Mouse (Mus musculus) stomach, embryonic 15.5 days (tissue): Measurements from ENCODE around the gene Irgm1. TPM values are rescaled to one million over a fixed set of nuclear protein-coding genes. Genes with fewer than 3 reads are reported as not detected.
A peak's percentile ranks its signal among the peaks of the same experiment; 100 is the strongest.
"Not testable (repeated sequence)": the region's sequence is repeated elsewhere in the genome, so short reads cannot be mapped to it uniquely, and the experiment has no call there.

ENCODE experiments used
- ATAC-seq: fragments of 200-750 bp; cut with Nextera tagmentation; 2 replicates; pipeline ENCODE4 v1.8.0; 2017; ENCODE audit warnings: low read depth, moderate number of reproducible peaks, moderate TSS enrichment; ENCODE audit not compliant: insufficient read depth, low FRiP score
- H3K27ac ChIP-seq: fragments of 300-500 bp; sonication (generic); 2 replicates; pipeline ENCODE4 v1.5.1; 2015; ENCODE audit warnings: mild to moderate bottlenecking, inconsistent platforms
- H3K27me3 ChIP-seq: fragments of 300-500 bp; sonication (generic); replicated peaks from 2 replicates; pipeline ENCODE4 v1.6.1; 2015; ENCODE audit warnings: inconsistent platforms
- H3K36me3 ChIP-seq: fragments of 300-500 bp; sonication (generic); 2 replicates; pipeline ENCODE4 v1.6.1; 2015; ENCODE audit warnings: inconsistent platforms
- H3K4me1 ChIP-seq: fragments of 300-500 bp; sonication (generic); 2 replicates; pipeline ENCODE4 v1.6.1; 2015; ENCODE audit warnings: inconsistent platforms
- H3K4me2 ChIP-seq: fragments of 300-500 bp; sonication (generic); 2 replicates; pipeline ENCODE4 v1.6.1; 2015; ENCODE audit warnings: mild to moderate bottlenecking, inconsistent platforms
- H3K4me3 ChIP-seq: fragments of 300-500 bp; sonication (generic); replicated peaks from 2 replicates; pipeline ENCODE4 v1.5.1; 2015; ENCODE audit warnings: inconsistent platforms
- H3K9ac ChIP-seq: fragments of 300-500 bp; sonication (generic); 2 replicates; pipeline ENCODE4 v1.6.1; 2015; ENCODE audit warnings: inconsistent platforms
- H3K9me3 ChIP-seq: fragments of 300-500 bp; sonication (generic); 2 replicates; pipeline ENCODE4 v1.6.1; 2016; ENCODE audit warnings: inconsistent platforms
- WGBS: fragments of 180-500 bp; shearing (Covaris S2); methylation state at CpG from one replicate; pipeline ENCODE4 v1.1.7; 2015; 5-methylcytosine and 5-hydroxymethylcytosine counted together
- polyA plus RNA-seq: library from polyadenylated mRNA; unstranded; fragments of >200 nt; fragmentation: Nextera tagmentation; extraction: Ambion mirVana; gene quantifications from 2 replicates; pipeline ENCODE4 v1.2.1, GENCODE M21; 2015

The Irgm1 gene
- polyA plus RNA-seq, 1 experiment from 2014 or later: 14.3 TPM

GRCm38 (mm10) chr11:48826752-48827096, 44.8 kb downstream of the Irgm1 start:
- Histone ChIP-seq H3K27ac (peak overlapping the region; percentile 40; the same call in 1 of the 2 replicates), H3K4me3 (peak overlapping the region; percentile 47), H3K36me3 (no peaks in the 10 kb centered on the region), H3K4me2 (peak overlapping the region; percentile 74), H3K9ac (no peak overlapping the region), H3K4me1 (peaks cover 12% of the 10 kb centered on the region), H3K27me3 (peaks cover 10% of the 10 kb centered on the region; the same call in 1 of the 2 replicates), H3K9me3 (no peaks in the 10 kb centered on the region)
- 2% methylated on average over 6 of the region's 6 CpGs for WGBS
- no peak for ATAC-seq

DNA sequence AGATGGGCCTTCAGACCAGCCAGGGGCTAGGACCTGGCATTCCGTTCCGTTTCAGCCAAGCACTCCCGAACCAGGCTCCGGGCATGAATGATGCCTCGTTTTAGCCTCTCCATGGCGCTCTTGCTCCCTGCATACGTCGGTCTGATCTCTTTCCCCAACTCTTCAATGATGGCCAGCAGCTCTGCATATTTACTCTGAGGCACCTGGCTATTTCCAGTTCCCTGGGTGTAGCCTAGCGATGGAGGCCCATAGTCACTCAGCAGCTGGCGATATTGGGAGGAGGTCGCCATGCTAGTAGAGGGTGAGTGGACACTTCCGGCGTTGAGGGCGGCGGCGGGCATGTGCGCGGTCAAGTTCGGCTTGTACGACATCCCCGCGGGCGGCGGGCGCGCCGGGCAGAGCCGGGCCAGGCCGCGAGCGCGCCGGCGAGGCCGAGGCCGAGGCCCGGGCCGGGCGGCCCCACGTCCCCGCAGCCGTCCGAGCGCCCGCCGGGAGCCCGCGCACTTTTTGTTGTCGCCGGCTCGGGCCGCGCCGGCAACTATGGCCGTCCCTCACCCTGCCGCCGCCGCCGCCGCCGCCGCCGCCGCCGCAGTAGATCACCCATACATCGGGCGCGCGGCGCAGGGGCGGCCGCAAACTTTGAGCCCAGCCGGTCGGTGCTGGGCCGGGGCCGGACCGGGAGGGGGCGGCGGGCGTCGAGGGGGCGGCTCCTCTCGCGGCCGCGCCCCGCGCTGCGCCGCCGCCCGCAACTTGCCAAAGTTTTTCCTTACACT, 45.3 kb downstream of the Irgm1 start, which contains the start of the genes Trim7 and Gm12184:
Trim7 (plus strand) TSS at position 162 of the 773 bp plus-strand sequence.
Gm12184 (minus strand) TSS at position 677 of the 773 bp plus-strand sequence.
- not testable (repeated sequence) for H3K9ac ChIP-seq, H3K36me3 ChIP-seq, H3K9me3 ChIP-seq
- ATAC-seq: peak; percentile 84
- H3K27ac ChIP-seq: peak within 1 kb of the TSS; percentile 40; the same call in 1 of the 2 replicates
- peak within 1 kb of the TSS; percentile 47 for H3K4me3 ChIP-seq
- peaks cover 12% of the 10 kb centered on the region for H3K4me1 ChIP-seq
- under 1% methylated on average over 56 of the region's 92 CpGs for whole genome bisulfite sequencing
- peak within 1 kb of the TSS; percentile 74 for H3K4me2 ChIP-seq
- H3K27me3 ChIP-seq: peaks cover 10% of the 10 kb centered on the region; the same call in 1 of the 2 replicates

DNA sequence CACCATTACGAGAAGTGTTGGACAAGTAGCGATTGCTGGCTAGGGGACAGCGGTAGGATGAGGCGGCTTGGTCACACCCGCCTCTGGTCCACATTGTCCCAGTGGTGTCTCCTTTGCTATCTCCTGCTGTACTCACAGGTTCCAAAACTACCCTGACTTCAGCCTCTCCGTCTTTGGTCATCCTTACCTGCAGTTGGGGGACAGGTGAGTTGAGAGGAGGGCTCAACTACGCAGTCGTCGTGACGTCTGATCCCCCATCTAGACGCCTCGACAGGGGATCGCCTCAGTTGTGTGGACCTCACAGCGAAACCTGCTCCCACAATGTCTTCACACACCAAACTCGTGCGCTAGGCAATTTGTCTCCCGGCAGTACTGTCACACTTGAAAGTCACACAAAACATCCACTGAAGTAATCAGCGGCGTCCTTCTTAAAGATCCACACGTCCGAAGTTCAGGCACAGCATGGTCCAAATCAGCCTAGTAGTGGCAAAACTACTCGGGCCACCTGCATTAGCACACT, 47.1 kb downstream of the Irgm1 start:
- ATAC-seq: no peak
- Histone ChIP-seq H3K27me3 (peaks cover 10% of the 10 kb centered on the region; the same call in 1 of the 2 replicates), H3K4me3 (peak overlapping the region; percentile 39), H3K4me1 (peaks cover 12% of the 10 kb centered on the region), H3K27ac (no peak overlapping the region), H3K9ac (no peak overlapping the region), H3K4me2 (peak overlapping the region; percentile 78), H3K9me3 (no peaks in the 10 kb centered on the region), H3K36me3 (no peaks in the 10 kb centered on the region)
- 6% methylated on average over 22 of the region's 22 CpGs for WGBS

DNA sequence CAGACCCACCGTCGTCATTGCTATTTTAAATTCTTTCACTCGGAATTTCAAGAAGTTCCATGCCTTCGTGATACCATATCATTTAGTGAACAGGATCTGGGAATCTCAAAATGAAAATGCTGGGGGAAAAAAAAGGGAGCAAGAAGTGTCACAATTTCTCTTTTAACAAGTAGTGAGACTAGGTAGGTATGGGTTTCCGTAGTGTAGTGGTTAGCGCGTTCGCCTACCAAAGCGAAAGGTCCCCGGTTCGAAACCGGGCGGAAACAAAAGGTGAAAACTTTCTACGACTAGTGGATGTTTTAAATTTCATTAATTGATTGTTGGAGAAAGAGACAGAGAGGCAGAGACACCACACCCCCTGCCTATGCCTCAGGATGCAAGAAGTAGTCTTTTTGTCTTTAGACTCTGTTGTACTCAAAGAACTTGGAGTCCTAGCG, 47.9 kb downstream of the Irgm1 start:
- under 1% methylated on average over 15 of the region's 15 CpGs for WGBS
- H3K9ac ChIP-seq: no peak overlapping the region
- ATAC-seq: peak; percentile 33

DNA sequence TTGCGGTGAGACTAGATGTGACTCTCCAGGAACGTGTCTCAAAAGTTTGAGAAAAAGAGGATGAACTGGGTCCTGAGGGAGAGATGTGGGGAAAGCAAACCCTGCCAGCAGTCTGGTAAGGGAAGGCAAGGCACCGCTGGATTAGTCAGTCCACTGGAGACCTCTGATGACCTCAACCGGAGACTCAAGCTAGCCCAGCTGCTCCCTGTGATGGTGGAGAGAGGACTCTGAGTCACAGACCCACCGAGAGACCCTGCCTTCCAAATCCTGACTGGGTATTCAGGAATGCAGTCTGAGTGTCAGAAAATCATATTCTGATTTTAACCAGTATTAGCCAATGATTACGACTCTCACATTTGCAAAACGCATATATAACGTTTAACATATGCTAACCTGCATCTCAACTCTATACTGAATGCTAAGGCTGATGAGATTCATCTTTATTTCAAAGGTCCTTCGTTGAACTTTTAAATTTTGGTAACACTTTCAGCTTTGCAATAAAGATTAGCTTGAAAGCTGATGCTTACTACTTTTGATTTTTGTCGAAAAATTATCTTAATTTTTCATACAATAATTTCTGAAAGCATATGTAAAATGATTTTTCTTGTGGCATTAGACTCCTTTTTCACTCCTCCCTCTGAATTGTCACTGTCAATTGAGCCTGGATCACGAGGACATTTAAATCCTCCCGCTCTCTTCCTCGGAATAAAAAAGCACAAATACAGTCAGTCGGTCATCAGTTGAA, 48.5 kb downstream of the Irgm1 start:
- 35% methylated on average over 14 of the region's 14 CpGs for WGBS
- ATAC-seq: no peak
- Histone ChIP-seq H3K4me2 (peak overlapping the region; percentile 78), H3K36me3 (no peaks in the 10 kb centered on the region), H3K4me3 (peak overlapping the region; percentile 39; the same call in 1 of the 2 replicates), H3K9ac (no peak overlapping the region), H3K27ac (no peak overlapping the region), H3K4me1 (peaks cover 15% of the 10 kb centered on the region), H3K27me3 (peaks cover 10% of the 10 kb centered on the region; the same call in 1 of the 2 replicates), H3K9me3 (no peaks in the 10 kb centered on the region)

More for the DNA sequence above, 47.9 kb downstream of the Irgm1 start:
- peak overlapping the region; percentile 39 for H3K4me3 ChIP-seq
- H3K36me3 ChIP-seq: no peaks in the 10 kb centered on the region
- H3K4me2 ChIP-seq: peak overlapping the region; percentile 78
- H3K4me1 ChIP-seq: peaks cover 15% of the 10 kb centered on the region
- H3K27me3 ChIP-seq: peaks cover 10% of the 10 kb centered on the region; the same call in 1 of the 2 replicates
- no peaks in the 10 kb centered on the region for H3K9me3 ChIP-seq
- no peak overlapping the region for H3K27ac ChIP-seq

DNA sequence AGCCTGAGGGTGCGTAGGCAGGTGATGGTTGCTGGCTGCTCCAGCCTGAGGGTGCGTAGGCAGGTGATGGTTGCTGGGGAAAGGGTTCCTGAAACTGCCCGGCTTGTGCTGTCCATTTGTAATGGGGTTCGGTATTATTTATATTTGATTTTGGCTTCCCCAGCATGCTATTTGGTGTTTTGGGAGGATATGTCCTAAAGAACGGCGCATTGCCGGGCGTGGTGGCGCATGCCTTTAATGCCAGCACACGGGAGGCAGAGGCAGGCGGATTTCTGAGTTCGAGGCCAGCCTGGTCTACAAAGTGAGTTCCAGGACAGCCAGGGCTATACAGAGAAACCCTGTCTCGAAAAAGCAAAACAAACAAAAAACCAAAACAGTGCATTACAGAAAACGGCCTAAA, 50.2 kb downstream of the Irgm1 start:
- not testable (repeated sequence) for H3K4me3 ChIP-seq, ATAC-seq, H3K9me3 ChIP-seq, H3K4me2 ChIP-seq, H3K36me3 ChIP-seq, H3K9ac ChIP-seq, H3K27ac ChIP-seq
- H3K27me3 ChIP-seq: peaks cover 10% of the 10 kb centered on the region; the same call in 1 of the 2 replicates
- whole genome bisulfite sequencing: 85% methylated on average over 14 of the region's 14 CpGs
- H3K4me1 ChIP-seq: peaks cover 16% of the 10 kb centered on the region

- no peaks in the 10 kb centered on the region for H3K9me3 ChIP-seq
- H3K4me1 ChIP-seq: peaks cover 26% of the 10 kb centered on the region
- H3K36me3 ChIP-seq: no peaks in the 10 kb centered on the region
- H3K4me2 ChIP-seq: no peak overlapping the region
- H3K4me3 ChIP-seq: no peak overlapping the region
- H3K9ac ChIP-seq: no peak overlapping the region
- H3K27ac ChIP-seq: peak overlapping the region; percentile 23; the same call in 1 of the 2 replicates
- peaks cover 10% of the 10 kb centered on the region; the same call in 1 of the 2 replicates for H3K27me3 ChIP-seq
- ATAC-seq: no peak
Measured at GRCm38 (mm10) chr11:48820308-48820674, 51.2 kb downstream of the Irgm1 start.

DNA sequence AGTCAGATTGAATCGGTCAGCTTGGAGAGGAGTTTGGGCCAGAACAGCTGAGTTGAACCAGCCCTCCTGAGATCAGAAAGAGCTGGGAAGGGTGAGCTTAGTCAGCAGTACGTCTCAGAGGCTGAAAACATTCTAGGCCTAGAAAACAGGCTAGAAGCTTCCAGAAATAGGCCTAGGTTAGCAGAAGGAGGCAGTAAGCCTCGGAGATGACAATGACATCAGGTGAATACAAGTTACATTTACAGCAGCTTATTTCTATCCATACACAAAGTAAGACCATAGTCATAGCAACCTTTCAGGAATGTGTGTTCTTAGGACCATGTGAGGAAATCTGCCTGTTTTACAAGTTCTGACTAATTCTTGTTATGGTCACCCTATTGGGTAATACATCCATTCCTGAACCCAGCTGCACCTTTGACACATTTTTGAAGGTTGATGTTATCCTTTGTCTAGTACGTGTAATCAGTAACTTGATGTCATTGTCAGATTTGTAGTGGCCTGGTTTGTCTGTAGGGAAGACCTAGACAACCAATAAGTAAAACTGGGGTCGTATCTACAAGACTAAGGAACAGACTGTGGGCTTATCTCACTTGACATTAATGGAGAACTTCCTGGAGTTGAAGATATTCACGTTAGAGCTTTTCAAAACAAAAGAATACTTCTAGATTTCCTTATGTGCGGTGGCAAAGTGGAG, 51.7 kb downstream of the Irgm1 start:
- Histone ChIP-seq H3K4me1 (peaks cover 27% of the 10 kb centered on the region), H3K27ac (peak overlapping the region; percentile 23; the same call in 1 of the 2 replicates), H3K27me3 (peaks cover 10% of the 10 kb centered on the region; the same call in 1 of the 2 replicates), H3K4me2 (no peak overlapping the region), H3K9me3 (no peaks in the 10 kb centered on the region), H3K4me3 (no peak overlapping the region), H3K36me3 (no peaks in the 10 kb centered on the region), H3K9ac (no peak overlapping the region)
- no peak for ATAC-seq
- WGBS: 68% methylated on average over 7 of the region's 7 CpGs

GRCm38 (mm10) chr11:48818346-48818745, 53.1 kb downstream of the Irgm1 start:
- peak overlapping the region; percentile 86; the same call in 1 of the 2 replicates for H3K9ac ChIP-seq

GRCm38 (mm10) chr11:48817794-48818193, 53.7 kb downstream of the Irgm1 start:
- Histone ChIP-seq H3K36me3 (no peaks in the 10 kb centered on the region), H3K4me2 (peak overlapping the region; percentile 56), H3K4me3 (peak overlapping the region; percentile 89), H3K9ac (peak overlapping the region; percentile 86; the same call in 1 of the 2 replicates), H3K27me3 (no peaks in the 10 kb centered on the region), H3K27ac (peak overlapping the region; percentile 99), H3K9me3 (no peaks in the 10 kb centered on the region), H3K4me1 (peaks cover 19% of the 10 kb centered on the region)
- WGBS: 4% methylated on average over 9 of the region's 9 CpGs
- no peak for ATAC-seq

More at GRCm38 (mm10) chr11:48818346-48818745, 53.1 kb downstream of the Irgm1 start:
- Histone ChIP-seq H3K27me3 (no peaks in the 10 kb centered on the region), H3K27ac (peak overlapping the region; percentile 99; the same call in 1 of the 2 replicates), H3K4me3 (peak overlapping the region; percentile 89), H3K4me2 (peak overlapping the region; percentile 56), H3K4me1 (peaks cover 19% of the 10 kb centered on the region), H3K9me3 (no peaks in the 10 kb centered on the region), H3K36me3 (no peaks in the 10 kb centered on the region)
- WGBS: under 1% methylated on average over 16 of the region's 16 CpGs
- ATAC-seq: 0 out of 2 replicates have a peak, but pooled peaks have one; percentile 6
